In the genomic region with DNA sequence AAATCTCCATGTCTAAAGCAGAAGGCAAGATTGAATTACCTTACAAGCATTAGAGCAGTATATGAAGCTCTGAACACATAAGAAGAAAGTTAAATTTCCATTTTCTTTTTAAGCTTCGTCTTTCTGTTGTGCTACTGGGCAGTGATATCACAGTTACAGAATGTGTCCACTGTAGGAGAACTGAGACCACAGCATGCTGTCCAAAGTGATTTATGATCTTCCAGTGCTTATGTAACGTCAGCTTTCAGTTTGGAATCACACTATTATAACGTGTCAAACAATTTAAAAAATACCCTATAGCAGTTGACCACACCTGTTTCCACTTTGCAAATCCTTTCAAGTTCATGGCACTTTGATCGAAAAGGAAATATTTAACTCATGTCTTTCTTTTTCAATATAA, we compare ENCODE assay signal across 30 mouse cellular contexts.
A peak's percentile ranks its signal among the peaks of the same experiment; 100 is the strongest.
DNase-seq lines count a peak whose midpoint lies in the region; ATAC-seq and TF ChIP-seq lines count a peak whose summit lies in the region.
"Had no signal": no experiment of that assay in that cellular context is flagged by ENCODE, and none has a peak within 500 bp of the region (broad histone marks: within the 10 kb centered on the region; RNA-seq: fewer than 3 reads in every experiment).

No protein-coding gene starts in this region.

- 38% methylated on average over 4 of the region's 4 CpGs for WGBS in embryonic facial prominence, embryonic 11.5 days
- 67% methylated on average over 4 of the region's 4 CpGs for WGBS in embryonic facial prominence, embryonic 10.5 days
- WGBS in lung, embryonic 14.5 days: 37% methylated on average over 4 of the region's 4 CpGs
- WGBS in lung, adult 2 months: 52% methylated on average over 4 of the region's 4 CpGs
- 14% methylated on average over 4 of the region's 4 CpGs for WGBS in limb, embryonic 14.5 days

- H3K4me1 ChIP-seq in embryonic facial prominence, embryonic 11.5 days (ENCODE audit: control insufficient read depth, insufficient read depth, low read length): no peaks in the 10 kb centered on the region
- no peaks in the 10 kb centered on the region for H3K4me1 ChIP-seq in embryonic facial prominence, embryonic 10.5 days
- H3K4me1 ChIP-seq in lung, embryonic 14.5 days (ENCODE audit: insufficient read depth): no peaks in the 10 kb centered on the region
- H3K4me1 ChIP-seq in lung, adult 2 months (ENCODE audit: control insufficient read depth, insufficient read depth, low read length): no peaks in the 10 kb centered on the region
- peaks cover 2% of the 10 kb centered on the region; the same call in 1 of the 2 replicates for H3K4me1 ChIP-seq in limb, embryonic 14.5 days (ENCODE audit: control insufficient read depth, insufficient read depth, low read length)
- H3K4me1 ChIP-seq: embryonic facial prominence, embryonic 12.5 days; embryonic facial prominence, embryonic 15.5 days; heart, embryonic 12.5 days; heart, embryonic 15.5 days; hindbrain, embryonic 10.5 days; hindbrain, embryonic 13.5 days had no signal

- no peaks in the 10 kb centered on the region for H3K27me3 ChIP-seq in embryonic facial prominence, embryonic 11.5 days (ENCODE audit: control insufficient read depth, insufficient read depth, low read length)
- H3K27me3 ChIP-seq in embryonic facial prominence, embryonic 10.5 days (replicated peaks; ENCODE audit: low read depth, poor library complexity, severe bottlenecking): no peaks in the 10 kb centered on the region
- no peaks in the 10 kb centered on the region for H3K27me3 ChIP-seq in lung, embryonic 14.5 days (ENCODE audit: insufficient read depth, low read length)
- H3K27me3 ChIP-seq in limb, embryonic 14.5 days (ENCODE audit: control insufficient read depth, insufficient read depth, low read length): no peaks in the 10 kb centered on the region
- H3K27me3 ChIP-seq: CH12.LX; embryonic facial prominence, embryonic 12.5 days; embryonic facial prominence, embryonic 15.5 days; heart, embryonic 12.5 days; heart, embryonic 15.5 days; hindbrain, embryonic 13.5 days had no signal

- ATAC-seq in embryonic facial prominence, embryonic 11.5 days (replicated peaks; ENCODE audit: insufficient number of reproducible peaks, low FRiP score, low TSS enrichment, low read depth): no peak
- ATAC-seq in lung, embryonic 14.5 days (ENCODE audit: insufficient read depth): peak; percentile 66; the same call in 1 of the 2 replicates
- peak; percentile 47; the same call in 1 of the 2 replicates for ATAC-seq in limb, embryonic 14.5 days (ENCODE audit: low FRiP score, low read depth)
- no peak for ATAC-seq in megakaryocyte-erythroid progenitor cell, adult 5-6 weeks (replicated peaks; ENCODE audit: low FRiP score, low TSS enrichment, poor library complexity, severe bottlenecking)
- ATAC-seq: forebrain, embryonic 14.5 days; forebrain, postnatal 0 days; hindbrain, embryonic 16.5 days; Patski had no signal

- peak; percentile 39 for DNase-seq in embryonic facial prominence, embryonic 11.5 days (ENCODE audit: low spot score)
- DNase-seq in embryonic facial prominence, embryonic 10.5 days (ENCODE audit: low spot score): no peak
- peak; percentile 58 for DNase-seq in lung, embryonic 14.5 days
- DNase-seq in lung, adult 2 months: no peak
- DNase-seq in limb, embryonic 14.5 days (ENCODE audit: low spot score): peak; percentile 30
- DNase-seq in natural killer cell, adult 2 months (ENCODE audit: low spot score in 2 of 2): no peak
- DNase-seq: adrenal gland, adult 2 months; adrenal gland, postnatal 14 days; B cell, adult 2 months; cerebellum, adult 11 months; cerebellum, adult 2 months; cerebellum, adult 9-11 months; cerebellum, postnatal 25 days; forebrain, postnatal 0 days; gastrocnemius, postnatal 25 days; heart, adult 18-20 months; heart, postnatal 10 days; heart, postnatal 36 days had no signal

- no peaks in the 10 kb centered on the region for H3K36me3 ChIP-seq in embryonic facial prominence, embryonic 11.5 days (replicated peaks; ENCODE audit: control insufficient read depth, insufficient read depth, low read depth, low read length)
- H3K36me3 ChIP-seq in embryonic facial prominence, embryonic 10.5 days (replicated peaks): no peaks in the 10 kb centered on the region
- no peaks in the 10 kb centered on the region for H3K36me3 ChIP-seq in lung, embryonic 14.5 days (ENCODE audit: insufficient read depth)
- no peaks in the 10 kb centered on the region for H3K36me3 ChIP-seq in limb, embryonic 14.5 days (ENCODE audit: control insufficient read depth, insufficient read depth, low read length)
- H3K36me3 ChIP-seq: embryonic facial prominence, embryonic 12.5 days; embryonic facial prominence, embryonic 15.5 days; G1E; heart, embryonic 12.5 days; heart, embryonic 15.5 days; hindbrain, embryonic 10.5 days; hindbrain, embryonic 13.5 days had no signal

- H3K9ac ChIP-seq in embryonic facial prominence, embryonic 11.5 days (replicated peaks; ENCODE audit: low read length): no peak overlapping the region
- no peak overlapping the region for H3K9ac ChIP-seq in lung, embryonic 14.5 days
- H3K9ac ChIP-seq in limb, embryonic 14.5 days (ENCODE audit: low read depth, low read length, severe bottlenecking): no peak overlapping the region
- H3K9ac ChIP-seq: embryonic facial prominence, embryonic 12.5 days; embryonic facial prominence, embryonic 15.5 days; forebrain, postnatal 0 days; heart, embryonic 12.5 days; heart, embryonic 15.5 days; hindbrain, embryonic 13.5 days had no signal

- no peak overlapping the region for H3K4me2 ChIP-seq in embryonic facial prominence, embryonic 11.5 days (ENCODE audit: low read depth, low read length)
- H3K4me2 ChIP-seq in lung, embryonic 14.5 days: no peak overlapping the region
- H3K4me2 ChIP-seq in limb, embryonic 14.5 days (replicated peaks; ENCODE audit: low read depth, low read length, severe bottlenecking): no peak overlapping the region
- H3K4me2 ChIP-seq: embryonic facial prominence, embryonic 12.5 days; embryonic facial prominence, embryonic 15.5 days; heart, embryonic 12.5 days; heart, embryonic 15.5 days; hindbrain, embryonic 13.5 days had no signal

- no peak for TF ChIP-seq CTCF in lung, embryonic 14.5 days (IDR thresholded peaks at IDR 0.05; ENCODE audit: low read depth)
- no peak for TF ChIP-seq CTCF in lung, adult 2 months (IDR thresholded peaks at IDR 0.05; ENCODE audit: insufficient read depth, low read length)

- no peaks in the 10 kb centered on the region for H3K9me3 ChIP-seq in embryonic facial prominence, embryonic 11.5 days (replicated peaks; ENCODE audit: control insufficient read depth, low read length)
- H3K9me3 ChIP-seq in embryonic facial prominence, embryonic 10.5 days: no peaks in the 10 kb centered on the region
- no peaks in the 10 kb centered on the region for H3K9me3 ChIP-seq in lung, embryonic 14.5 days (ENCODE audit: low read depth, low read length)
- H3K9me3 ChIP-seq in limb, embryonic 14.5 days (ENCODE audit: control insufficient read depth, low read length): no peaks in the 10 kb centered on the region
- H3K9me3 ChIP-seq: embryonic facial prominence, embryonic 12.5 days; embryonic facial prominence, embryonic 15.5 days; G1E; heart, embryonic 12.5 days; heart, embryonic 15.5 days; hindbrain, embryonic 10.5 days; hindbrain, embryonic 13.5 days had no signal

- no peak for TF ChIP-seq POLR2A in lung, adult 2 months (IDR thresholded peaks at IDR 0.05; ENCODE audit: borderline replicate concordance, extremely low read depth, low read depth, low read length)
- no peak for TF ChIP-seq POLR2A in limb, embryonic 14.5 days (IDR thresholded peaks at IDR 0.05; ENCODE audit: borderline replicate concordance, extremely low read depth, insufficient read depth, insufficient read length)

- no peak overlapping the region for H3K4me3 ChIP-seq in embryonic facial prominence, embryonic 11.5 days (ENCODE audit: low read depth, low read length)
- no peak overlapping the region for H3K4me3 ChIP-seq in embryonic facial prominence, embryonic 10.5 days
- no peak overlapping the region for H3K4me3 ChIP-seq in lung, embryonic 14.5 days (ENCODE audit: low read depth, low read length)
- no peak overlapping the region for H3K4me3 ChIP-seq in lung, adult 2 months (replicated peaks; ENCODE audit: extremely low read depth, low read depth, low read length)
- H3K4me3 ChIP-seq in limb, embryonic 14.5 days (replicated peaks; ENCODE audit: low read length): no peak overlapping the region
- H3K4me3 ChIP-seq: embryonic facial prominence, embryonic 12.5 days; embryonic facial prominence, embryonic 15.5 days; heart, embryonic 12.5 days; heart, embryonic 15.5 days; hindbrain, embryonic 10.5 days; hindbrain, embryonic 13.5 days had no signal

- H3K27ac ChIP-seq in embryonic facial prominence, embryonic 11.5 days (replicated peaks; ENCODE audit: low read depth, low read length): no peak overlapping the region
- H3K27ac ChIP-seq in embryonic facial prominence, embryonic 10.5 days (replicated peaks): no peak overlapping the region
- no peak overlapping the region for H3K27ac ChIP-seq in lung, embryonic 14.5 days (ENCODE audit: low read depth)
- no peak overlapping the region for H3K27ac ChIP-seq in limb, embryonic 14.5 days (replicated peaks; ENCODE audit: low read depth, low read length)
- H3K27ac ChIP-seq: embryonic facial prominence, embryonic 12.5 days; embryonic facial prominence, embryonic 15.5 days; heart, embryonic 15.5 days; hindbrain, embryonic 10.5 days; hindbrain, embryonic 13.5 days had no signal

Comparison
In these comparisons a context has a peak if more than half of its experiments do, and no peak if none do; other contexts are left out.
1. DNase-seq: peak in embryonic facial prominence, embryonic 11.5 days (single experiment), lung, embryonic 14.5 days (single experiment) and limb, embryonic 14.5 days (single experiment); none in embryonic facial prominence, embryonic 10.5 days (single experiment), lung, adult 2 months (single experiment) and natural killer cell, adult 2 months (0 of 2).
2. ATAC-seq: peak in lung, embryonic 14.5 days (single experiment) and limb, embryonic 14.5 days (single experiment); none in embryonic facial prominence, embryonic 11.5 days (single experiment) and megakaryocyte-erythroid progenitor cell, adult 5-6 weeks (single experiment).